Mouse (Mus musculus): ENCODE data around the gene Rps24.
"Not testable (repeated sequence)": the region's sequence is repeated elsewhere in the genome, so short reads cannot be mapped to it uniquely, and the experiment has no call there.

Gene Rps24

DNA sequence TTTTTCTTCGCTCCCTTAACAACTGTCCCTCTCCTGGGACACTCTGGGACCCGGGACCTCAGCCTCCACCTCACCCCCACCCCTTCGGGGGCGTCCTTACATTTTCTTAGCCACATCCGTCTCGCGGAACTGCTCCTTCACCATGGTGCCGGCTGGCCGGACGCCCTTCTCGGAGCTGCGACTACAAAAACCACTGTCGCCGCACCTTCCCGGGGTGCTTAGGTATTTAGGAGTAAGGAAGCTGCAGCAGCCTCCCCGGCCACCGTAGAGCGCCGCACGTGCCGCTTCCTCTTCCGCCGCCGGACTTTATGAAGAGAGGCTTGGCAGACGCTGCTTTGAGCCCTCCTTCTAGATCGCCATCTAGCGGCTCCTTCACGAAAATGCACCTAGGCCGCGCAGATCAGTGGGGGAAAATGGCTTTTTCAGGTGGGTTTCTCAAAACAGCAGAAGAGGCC, at the start of gene Rps24, which contains the start of gene Polr3a:
Gene Rps24, plus strand, starts transcription at position 353 of the 455 bp plus-strand sequence.
Gene Polr3a, minus strand, starts transcription at position 286 of the 455 bp plus-strand sequence.
- peak; percentile 87 to 90 for DNase-seq (ENCODE audit: low spot score in 2 of 2)

DNA sequence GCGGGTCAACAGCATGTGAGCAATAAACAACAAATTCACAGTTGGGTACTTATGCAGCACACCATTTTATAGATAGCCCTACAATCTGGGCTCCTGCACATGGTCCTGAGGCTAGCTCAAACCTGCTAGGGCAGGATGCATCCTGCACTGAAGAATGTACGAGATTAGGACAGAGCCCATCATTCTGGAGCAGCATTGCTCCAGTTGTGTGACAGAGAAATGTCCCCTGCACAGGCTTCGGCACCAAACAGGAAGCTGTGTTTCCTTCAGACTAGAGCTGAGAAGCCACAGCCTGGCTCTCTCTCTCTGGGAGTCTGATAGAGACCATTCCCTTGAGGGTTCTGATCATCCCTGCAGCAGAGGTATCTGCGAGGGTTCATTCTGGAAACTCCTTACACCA, 43.4 kb upstream of the Rps24 start:
- not testable (repeated sequence) for DNase-seq (ENCODE audit: low spot score in 2 of 2)

DNA sequence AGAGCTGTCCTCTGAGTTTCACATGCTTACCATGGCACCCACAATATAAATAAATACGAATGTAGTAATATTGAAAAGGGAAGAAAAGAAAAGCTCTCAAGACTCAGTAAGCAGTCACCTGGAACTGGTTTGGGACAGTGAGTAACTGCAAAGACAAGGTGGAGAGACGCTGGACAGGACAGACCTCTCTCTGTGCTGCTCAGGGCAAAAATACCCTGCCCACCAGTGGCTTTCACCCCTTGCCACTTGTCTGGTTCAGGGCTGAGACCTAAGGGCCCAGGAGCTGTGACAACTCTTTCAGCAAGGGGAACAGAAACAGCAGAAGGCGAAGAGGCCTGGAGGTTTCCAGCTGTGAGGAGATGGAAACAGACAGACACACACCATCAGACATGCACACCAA, 28.7 kb upstream of the Rps24 start:
- no peak for DNase-seq (ENCODE audit: low spot score in 2 of 2)

DNA sequence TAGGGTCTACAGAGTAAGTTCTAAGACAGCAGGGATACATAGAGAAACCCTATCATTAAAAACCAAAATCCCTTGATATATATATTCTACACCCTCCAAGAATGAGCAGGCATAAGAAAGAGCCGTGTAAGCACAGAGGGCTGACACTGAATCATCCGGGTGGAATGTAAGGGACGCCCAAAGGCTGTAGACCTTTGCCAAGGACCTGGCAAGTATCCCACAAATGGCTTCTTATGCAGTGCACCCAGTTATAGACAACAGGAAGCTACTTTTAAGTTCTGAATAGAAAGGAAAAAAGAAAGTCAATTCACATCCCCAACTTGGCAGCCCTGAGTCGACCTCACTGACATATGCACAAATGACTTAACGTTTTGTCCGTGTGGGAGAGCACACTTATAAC, 18.1 kb upstream of the Rps24 start:
- no peak for DNase-seq (ENCODE audit: low spot score in 2 of 2)

DNA sequence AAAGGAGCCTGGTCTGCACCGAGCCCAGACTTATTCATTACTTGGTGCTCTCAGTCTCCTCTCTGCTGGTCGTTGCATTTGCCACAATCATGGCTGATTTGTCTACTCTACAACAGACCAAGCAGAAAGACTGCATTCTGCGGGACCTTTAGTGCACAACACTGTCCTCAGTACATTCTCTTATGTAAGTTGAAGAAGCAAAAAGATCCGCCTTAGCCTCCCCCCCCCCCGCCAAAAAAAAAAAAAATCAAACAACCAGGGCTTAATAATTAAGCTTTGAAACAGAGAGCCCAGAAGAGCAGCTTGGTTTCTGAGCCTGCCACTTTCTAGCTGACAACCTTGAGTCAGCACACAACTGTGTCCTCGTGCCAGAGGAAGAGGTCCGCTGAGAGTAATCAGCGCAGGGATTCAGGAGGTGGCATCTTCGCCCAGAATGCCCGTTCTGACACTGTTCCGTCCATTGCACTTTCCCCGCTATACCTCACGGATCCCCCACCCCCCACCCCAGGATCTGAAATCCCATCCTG, 621 bp upstream of the Rps24 start:
- no peak for DNase-seq (ENCODE audit: low spot score in 2 of 2)

DNA sequence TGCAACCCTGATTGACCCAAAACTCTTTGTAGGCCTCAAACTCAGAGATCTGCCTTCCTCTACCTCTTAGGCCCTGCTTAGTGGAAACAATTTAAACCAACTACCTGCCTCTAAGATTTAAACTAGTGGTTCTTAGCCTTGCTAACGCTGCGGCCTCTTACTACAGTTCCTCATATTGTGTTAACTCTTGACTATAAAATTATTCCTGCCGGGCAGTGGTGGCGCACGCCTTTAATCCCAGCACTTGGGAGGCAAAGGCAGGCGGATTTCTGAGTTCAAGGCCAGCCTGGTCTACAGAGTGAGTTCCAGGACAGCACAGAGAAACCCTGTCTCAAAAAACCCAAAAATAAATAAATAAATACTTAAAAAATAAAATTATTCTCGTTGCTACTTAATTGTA, 2.8 kb downstream of the Rps24 start:
- not testable (repeated sequence) for DNase-seq (ENCODE audit: low spot score in 2 of 2)

DNA sequence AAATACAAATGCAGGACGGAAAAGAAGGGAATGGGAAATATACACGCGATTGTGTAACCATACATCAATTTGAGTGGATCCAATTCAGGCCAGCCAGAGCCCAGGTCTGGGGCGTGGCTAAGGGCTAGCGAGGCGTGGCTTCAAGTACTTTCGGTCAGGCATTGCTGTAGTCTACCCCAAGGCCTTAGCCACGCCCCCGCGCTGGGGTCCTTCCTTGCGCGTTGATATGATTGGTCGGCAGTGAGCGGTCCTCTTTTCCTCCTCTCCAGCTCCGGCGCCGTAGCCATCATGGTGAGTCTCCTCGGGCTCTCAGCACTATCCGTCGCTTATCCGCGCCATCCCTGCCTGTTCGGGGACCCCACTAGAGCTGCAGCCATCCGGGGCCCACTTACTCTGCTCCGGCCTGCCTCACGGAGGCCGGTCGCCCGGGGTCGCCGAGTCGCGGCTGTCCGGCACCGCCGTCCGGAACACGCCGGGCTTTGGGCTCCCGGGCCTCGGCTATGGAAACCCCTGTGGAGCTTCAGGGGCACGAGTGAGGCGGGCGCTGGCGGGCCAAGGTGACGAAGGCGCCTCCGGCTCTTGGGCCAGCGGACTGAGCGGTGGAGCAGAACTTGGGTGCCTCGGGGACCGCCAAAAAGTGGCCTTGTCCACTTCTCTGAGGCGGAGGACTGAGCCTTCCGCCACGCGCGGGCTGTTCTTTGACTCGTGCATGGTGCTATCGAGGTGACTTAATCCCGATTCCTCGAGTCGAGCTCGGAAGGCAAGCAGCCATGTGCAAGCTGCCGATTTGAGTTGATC, 3.7 kb downstream of the Rps24 start:
- DNase-seq (ENCODE audit: low spot score in 2 of 2), result peak; percentile 95 to 98

DNA sequence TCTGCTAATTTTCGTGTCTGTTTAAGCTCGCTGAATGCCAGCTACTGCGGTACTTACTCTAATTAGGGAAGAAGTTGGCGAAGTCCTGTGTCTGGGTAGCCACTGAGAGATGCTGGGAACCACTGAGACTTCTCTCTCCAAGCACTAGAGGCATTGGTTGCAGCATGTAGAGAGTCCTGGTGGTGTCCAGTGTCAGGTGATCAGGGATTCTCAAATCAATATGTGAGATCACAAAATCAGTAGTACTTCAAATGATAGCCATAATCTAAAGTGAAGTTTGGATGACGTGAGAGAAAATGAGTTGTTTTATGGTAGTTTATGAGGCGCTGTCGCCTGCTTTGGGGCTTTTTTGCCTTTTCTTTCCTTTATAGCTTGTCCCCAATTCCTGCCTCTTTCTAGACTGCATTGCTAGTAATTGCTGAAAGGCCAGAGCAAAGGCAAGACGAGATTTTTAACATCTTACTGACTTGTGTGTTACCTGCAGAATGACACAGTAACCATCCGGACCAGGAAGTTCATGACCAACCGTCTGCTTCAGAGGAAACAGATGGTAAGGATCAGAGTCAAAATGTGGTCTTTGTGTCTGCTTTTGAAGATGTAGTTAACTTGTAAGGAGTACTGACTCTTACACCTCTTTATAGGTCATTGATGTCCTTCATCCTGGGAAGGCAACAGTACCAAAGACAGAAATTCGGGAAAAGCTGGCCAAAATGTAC, 4.5 kb downstream of the Rps24 start:
- no peak for DNase-seq (ENCODE audit: low spot score in 2 of 2)

DNA sequence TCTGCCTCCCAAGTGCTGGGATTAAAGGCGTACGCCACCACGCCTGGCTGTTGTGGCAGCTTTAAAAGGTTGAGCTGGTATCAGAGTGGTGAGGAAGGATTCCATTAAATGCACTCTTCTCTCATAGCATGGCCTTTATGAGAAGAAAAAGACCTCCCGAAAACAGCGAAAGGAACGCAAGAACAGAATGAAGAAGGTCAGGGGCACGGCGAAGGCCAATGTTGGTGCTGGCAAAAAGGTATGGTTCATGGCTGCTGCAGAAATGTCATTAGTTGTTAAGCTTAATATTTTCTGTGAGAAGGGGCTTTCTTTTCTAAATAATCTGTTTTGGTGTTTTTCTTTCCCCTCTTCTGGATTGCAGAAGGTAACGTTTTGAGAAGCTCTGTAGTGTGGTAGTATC, 6.3 kb downstream of the Rps24 start:
- no peak for DNase-seq (ENCODE audit: low spot score in 2 of 2)

DNA sequence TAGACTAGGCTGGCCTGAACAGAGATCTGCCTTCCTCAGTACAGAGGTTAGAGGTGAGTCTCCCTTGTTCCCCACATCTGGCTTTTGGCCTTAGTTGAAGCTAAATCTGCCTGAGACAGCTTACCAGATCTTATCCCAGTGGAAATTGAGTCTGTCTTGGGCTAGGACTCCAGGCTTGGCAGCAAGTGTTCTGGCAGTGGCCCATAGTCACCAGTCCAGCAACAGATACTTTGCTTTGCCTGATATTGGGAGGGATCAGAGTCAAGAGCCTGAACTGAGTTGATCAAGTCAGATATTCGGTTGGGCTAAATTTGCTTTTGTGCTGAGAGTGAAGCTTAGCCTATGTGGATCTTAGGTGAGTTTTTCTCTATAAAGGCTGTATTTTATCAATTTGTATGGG, 9.6 kb downstream of the Rps24 start:
- no peak for DNase-seq (ENCODE audit: low spot score in 2 of 2)

DNA sequence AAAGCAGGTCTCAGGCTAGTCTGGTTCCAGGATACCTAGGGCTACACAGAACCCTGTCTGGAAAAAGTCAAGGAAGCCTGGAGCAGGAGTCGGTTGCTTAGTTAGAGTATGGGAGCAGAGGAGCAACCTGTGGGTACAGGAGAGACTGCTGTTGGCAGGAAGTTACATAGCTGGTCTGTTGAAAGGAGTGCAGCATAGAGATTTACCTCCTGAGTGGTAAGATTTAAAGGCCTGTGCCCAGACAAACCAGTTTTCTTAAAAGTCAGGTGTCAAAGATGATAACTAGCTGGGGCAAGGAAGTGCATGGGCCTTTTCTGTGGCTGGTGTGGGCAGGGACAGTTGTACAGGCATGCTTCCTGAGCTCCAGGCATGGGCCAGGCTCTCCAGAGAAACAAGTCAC, 10.5 kb downstream of the Rps24 start:
- DNase-seq (ENCODE audit: low spot score in 2 of 2), result no peak

DNA sequence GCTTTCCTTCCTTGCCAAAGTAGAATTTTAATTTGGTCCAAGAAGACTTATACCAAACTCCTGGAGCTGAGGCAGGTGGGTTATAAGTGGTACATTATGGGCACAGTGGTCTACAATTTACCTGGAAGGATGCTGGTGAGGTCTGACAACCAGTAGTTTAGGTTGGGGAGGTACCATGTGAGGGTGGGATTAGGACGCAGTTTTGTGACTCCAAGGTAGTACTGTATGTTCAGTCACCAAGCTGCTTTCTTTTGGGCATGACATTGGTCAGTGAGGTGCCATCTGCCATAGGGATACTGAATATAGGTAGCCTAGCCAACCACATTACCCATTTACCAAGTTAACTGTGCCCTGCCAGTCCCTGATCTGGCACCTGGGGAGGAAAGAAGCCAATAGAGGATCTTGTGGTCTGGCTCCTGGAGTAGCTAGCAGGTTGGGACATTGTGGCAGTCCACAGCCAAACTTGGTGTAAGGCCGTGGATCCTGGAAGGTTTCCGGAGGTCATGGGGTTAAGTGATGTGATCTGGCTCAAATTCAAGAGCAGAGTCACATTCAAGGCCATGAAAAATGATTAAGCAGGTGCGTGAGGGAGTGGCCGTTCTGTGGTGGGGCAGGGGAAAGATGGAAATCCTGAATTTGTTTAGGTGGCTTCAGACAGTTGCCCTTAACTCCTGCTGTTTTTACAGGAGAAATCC, 11.8 kb downstream of the Rps24 start:
- no peak for DNase-seq (ENCODE audit: low spot score in 2 of 2)

DNA sequence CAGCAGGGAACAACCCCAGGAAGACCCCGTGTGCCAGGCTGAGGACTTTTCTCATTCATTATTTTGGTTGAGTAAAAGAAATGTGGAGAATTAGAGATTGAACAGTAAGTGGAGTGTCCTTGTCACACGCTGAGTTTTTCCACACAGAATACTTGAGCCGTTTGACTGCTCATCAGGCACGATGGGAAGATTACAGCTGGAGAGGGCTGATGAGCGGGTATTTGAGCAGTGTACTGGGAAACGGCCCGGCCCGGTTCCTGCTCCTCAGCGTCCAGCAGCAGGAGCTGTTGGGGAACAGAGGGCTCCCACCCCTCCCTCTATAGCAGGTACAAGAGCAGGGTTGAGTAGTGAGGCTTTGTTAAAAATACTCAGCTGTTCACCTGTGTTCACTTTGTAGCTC, 12.6 kb downstream of the Rps24 start:
- DNase-seq (ENCODE audit: low spot score in 2 of 2), result no peak

DNA sequence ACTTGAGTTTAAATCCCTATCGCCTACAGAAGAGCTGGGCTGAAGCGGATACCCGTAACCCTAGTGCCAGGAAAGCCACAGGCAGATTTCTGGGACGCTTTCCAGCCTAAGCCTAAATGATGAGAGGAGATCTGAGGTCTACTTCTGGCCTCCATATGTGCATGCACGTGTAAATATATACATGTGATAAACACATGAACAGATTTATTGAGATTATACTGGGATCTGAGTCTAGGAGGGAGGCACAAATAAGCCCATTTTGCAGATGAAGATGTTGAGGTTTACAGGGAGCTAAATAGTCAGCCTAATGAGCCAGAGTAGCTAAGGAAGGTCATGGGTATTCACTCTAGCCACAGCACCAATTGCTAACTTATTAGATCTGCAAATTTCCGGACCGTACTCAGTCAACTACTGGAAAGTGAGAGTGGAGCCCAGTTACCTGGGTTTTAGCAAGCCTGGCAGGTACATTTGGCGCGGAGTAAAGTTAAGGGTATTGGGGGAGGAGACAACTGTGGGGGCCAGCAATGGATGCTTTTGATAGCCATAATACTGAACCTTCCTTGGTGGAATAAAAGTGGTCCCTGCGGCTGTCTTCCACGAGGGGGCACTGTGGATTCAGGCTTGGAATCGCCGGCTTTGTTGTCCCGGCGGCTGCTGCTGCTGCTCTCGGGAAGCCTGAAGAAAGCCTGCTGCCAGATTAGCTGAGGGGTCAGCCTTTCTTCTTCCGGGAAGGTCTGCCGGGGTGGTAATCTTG, 13.3 kb downstream of the Rps24 start:
- DNase-seq (ENCODE audit: low spot score in 2 of 2), result peak; percentile 76 to 88

DNA sequence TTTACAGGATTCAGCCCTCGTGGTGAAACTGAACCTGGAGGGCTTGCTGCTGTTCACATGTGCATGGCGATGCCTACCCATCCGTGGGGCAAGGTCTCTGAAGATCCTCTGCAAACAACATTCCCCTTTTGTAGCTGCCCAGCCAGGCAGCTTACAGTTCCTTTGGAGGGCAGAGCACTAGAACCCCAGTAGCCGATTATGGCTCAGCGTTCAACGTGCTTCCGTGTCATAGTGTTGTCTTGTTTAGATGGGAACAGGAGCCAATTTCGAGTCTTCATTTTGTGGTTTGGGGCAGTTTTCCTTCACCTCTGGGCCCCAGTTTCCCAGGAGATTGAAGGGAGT, 13.9 kb downstream of the Rps24 start:
- no peak for DNase-seq (ENCODE audit: low spot score in 2 of 2)

DNA sequence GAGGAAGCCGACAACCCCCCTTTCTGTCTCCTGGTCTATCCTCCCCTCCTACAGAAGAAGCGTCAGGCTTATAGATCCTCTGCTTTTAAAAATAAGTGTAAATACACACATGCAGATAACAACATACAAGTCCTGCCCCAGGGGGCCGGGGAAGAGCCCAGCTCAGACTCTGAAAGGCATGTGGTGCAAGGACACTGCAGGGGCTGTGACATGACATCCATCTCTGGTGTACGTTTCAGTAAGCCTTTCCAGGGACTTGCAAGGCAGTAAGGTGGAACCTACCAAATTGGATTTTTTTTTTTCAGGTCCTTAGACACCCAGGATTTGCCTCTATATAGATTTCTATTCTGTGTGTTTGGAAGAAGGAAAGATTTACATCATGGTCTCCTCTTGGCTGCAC, 14.3 kb downstream of the Rps24 start:
- no peak for DNase-seq (ENCODE audit: low spot score in 2 of 2)

DNA sequence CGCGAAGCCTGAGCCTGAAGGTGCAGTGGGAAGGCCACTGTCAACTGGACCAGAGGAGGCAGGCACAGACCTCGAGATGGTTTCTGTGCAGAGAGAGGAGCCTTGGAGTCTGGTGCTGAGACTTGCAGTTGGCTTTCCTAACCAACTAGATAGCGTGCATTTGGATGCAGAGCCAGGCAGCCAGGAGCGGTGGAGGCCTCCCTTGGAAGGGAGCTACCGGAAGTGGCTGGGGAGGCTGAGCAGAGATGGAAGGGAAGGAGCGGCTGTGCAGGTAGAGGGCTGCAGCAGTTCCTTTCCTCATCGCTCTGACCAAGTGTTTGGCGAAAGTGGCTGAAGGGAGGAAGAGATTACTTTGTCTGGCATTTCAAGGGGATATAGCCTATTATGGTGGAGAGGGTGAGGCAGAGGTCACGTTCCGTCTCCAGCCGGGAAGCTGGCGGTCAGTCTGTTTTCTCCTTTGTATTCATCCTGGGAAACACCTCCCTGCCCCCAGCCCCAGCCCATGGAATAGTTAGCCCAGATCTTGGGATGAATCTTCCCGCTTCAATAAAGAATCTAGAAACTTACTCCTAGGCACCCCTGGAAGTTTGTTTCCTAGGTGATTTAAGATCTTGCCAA, 20.6 kb downstream of the Rps24 start:
- no peak for DNase-seq (ENCODE audit: low spot score in 2 of 2)

DNA sequence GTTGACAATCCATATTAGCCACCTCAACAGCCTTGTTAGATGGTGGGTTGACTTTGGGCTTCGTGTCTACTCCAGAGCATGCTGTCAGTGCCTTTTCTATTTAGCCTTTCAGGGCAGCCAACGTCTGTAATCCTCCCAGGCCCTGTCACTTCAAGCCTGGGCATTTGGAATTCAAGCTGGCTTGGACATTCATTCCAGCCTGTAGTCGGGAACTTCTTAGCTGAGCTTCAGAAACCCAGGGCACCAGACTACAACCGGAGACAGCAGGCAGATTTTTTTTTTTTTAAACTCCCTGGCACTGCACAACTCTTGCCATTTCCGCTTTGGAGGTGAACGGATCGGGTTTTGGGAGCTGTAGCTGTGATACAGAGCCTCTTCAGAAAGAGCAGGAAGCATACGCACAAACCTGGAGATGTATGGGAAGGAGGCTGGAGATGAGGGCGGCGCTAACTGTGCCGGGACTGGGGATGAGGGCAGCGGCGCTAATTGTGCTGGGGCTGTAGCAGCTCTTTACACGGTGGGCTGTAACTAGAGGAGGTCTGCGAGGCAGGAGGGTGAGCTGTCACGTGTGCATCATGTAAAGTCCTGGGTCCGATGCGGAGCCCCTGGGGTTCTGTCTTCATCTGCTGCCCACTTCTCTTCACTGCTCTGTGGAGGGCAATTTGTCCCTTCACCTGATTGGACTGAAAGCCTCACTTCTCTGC, 21.3 kb downstream of the Rps24 start:
- DNase-seq (ENCODE audit: low spot score in 2 of 2), result no peak

DNA sequence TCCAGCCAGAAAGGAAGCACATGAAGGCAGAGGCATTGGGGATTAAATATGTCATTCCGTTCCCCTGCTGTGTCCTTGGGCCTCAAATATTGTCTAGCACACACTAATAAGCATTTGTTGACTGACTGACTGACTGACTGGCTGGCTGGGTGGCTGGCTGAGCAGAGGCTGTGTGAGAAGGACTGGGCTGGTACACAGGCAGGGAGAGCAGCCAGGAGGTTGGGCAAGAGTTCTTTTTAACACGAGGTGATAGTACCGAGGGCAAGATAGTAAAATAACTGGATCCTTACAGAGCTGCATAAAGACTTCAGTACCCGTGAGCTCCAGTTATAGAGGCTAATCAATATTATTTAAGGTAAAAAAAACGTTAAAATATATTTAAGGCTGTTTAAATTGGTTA, 22.6 kb downstream of the Rps24 start:
- no peak for DNase-seq (ENCODE audit: low spot score in 2 of 2)

DNA sequence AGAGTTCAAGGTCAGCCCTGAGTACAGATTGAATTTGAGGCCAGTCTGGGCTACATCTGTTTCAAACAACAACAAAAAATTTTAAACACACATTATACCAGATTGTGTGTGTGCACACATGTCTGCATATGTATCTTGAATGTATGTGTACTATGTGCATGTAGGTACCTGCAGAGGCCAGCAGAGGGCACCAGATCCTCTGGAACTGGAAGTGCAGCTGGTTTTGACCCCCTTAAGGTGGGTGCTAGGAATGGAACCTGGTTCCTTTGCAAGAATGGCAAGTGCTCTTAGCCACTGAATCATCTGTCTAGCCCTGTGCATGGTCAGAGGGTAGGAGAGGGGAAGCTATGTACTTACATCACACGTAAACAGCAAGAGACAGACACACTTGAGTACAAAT, 23.3 kb downstream of the Rps24 start:
- no peak for DNase-seq (ENCODE audit: low spot score in 2 of 2)

DNA sequence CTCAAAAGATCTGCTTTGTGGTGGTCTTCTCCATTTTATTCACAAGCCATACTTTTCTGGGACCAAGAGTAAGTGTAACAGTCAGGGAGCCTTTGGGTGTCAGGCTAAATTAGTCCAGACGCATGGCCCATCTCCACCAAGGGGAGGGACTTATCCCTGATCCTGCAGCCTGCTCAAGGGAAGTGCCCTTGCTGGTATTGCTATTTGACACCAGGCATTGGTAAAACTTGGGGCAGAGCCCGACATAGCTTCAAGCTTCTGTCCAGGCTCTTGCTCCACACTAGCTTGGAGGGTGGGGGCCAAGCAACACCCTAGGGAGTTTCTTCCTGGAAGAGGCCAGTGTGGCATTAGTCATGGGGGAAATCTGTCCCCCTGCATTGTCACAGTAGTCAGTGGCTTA, 23.8 kb downstream of the Rps24 start:
- DNase-seq (ENCODE audit: low spot score in 2 of 2), result no peak

Measured in frontal cortex, postnatal 25 days (tissue).